Mouse (Mus musculus): ENCODE data around the gene Ccdc183. TPM values are rescaled to one million over a fixed set of nuclear protein-coding genes. Genes with fewer than 3 reads are reported as not detected.

Gene Ccdc183
- polyA plus RNA-seq, 1 experiment from 2014 or later: 0.19 TPM

DNA sequence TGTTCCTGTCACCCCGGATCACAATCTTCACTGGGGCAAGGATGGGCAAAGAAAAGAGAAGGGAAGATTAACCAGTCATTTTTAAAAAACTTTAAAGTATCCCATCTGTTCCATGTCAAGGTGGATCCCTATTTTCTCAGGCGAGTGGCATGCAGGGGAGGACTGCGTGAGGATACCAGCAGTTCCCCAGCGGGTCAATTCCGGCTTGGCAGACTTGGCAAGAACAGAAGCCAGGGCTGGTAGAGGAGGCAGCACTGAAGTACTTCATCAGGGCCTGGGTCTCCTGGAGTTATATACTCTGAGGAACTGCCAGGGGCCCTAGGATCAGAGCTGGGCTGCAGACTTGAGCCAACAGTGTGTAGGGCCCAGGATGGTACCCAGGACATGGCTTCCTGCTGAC is 15.0 kb downstream of the Ccdc183 start:
- Histone ChIP-seq H3K36me3 (peaks cover 59% of the 10 kb centered on the region), H3K4me3 (no peak overlapping the region), H3K27ac (no peak overlapping the region), H3K4me2 (replicated peaks) (no peak overlapping the region), H3K9ac (no peak overlapping the region), H3K4me1 (peaks cover 15% of the 10 kb centered on the region), H3K27me3 (no peaks in the 10 kb centered on the region), H3K9me3 (no peaks in the 10 kb centered on the region)
- WGBS: 93% methylated on average over 5 of the region's 5 CpGs
- no peak for ATAC-seq (ENCODE audit: insufficient number of reproducible peaks, insufficient read depth, low FRiP score, low TSS enrichment)

DNA sequence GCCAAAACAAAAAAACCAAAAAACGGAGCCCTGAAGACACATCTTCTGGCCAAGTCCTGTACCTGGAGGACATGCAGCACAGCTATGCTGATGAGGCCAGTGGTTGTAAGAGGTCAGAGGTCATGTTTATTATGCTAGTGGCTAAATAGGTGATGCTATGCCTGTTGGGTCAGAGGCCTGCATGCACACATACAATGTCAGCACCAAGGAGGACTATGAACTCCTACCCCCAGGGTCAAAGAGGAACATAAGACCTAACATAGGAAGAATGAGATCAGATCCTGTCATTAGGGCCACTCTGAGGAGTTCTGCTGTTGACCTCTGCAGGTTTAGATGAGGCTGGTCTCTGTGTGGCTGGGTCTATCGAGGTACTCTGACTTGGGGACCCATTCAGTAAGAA is 17.4 kb downstream of the Ccdc183 start:
- Histone ChIP-seq H3K4me2 (replicated peaks) (no peak overlapping the region), H3K9ac (no peak overlapping the region), H3K4me1 (no peaks in the 10 kb centered on the region), H3K36me3 (peaks cover 84% of the 10 kb centered on the region), H3K4me3 (no peak overlapping the region), H3K27me3 (no peaks in the 10 kb centered on the region), H3K9me3 (no peaks in the 10 kb centered on the region), H3K27ac (no peak overlapping the region)
- WGBS: 88% methylated on average over 2 of the region's 2 CpGs
- ATAC-seq (ENCODE audit: insufficient number of reproducible peaks, insufficient read depth, low FRiP score, low TSS enrichment): no peak

DNA sequence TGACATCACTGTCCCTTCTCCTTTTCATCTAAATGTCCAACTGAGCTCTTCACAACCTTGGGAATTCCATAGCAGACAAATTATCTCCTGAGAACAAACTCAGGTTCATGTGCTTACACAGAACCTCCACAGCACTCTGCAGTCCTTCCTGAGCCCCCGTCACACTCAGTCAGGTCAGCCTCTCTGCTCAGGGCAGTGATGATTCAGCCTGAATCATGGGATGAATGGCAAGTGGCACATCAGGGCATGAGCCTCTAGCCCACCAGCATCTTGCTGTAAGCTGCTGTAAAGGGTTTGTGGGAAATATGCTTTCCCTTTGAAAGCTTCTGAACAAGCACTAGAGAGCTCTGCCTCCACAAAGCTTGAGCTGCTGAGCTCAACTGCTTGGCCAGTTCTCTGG is 18.7 kb downstream of the Ccdc183 start:
- no peaks in the 10 kb centered on the region for H3K27me3 ChIP-seq

DNA sequence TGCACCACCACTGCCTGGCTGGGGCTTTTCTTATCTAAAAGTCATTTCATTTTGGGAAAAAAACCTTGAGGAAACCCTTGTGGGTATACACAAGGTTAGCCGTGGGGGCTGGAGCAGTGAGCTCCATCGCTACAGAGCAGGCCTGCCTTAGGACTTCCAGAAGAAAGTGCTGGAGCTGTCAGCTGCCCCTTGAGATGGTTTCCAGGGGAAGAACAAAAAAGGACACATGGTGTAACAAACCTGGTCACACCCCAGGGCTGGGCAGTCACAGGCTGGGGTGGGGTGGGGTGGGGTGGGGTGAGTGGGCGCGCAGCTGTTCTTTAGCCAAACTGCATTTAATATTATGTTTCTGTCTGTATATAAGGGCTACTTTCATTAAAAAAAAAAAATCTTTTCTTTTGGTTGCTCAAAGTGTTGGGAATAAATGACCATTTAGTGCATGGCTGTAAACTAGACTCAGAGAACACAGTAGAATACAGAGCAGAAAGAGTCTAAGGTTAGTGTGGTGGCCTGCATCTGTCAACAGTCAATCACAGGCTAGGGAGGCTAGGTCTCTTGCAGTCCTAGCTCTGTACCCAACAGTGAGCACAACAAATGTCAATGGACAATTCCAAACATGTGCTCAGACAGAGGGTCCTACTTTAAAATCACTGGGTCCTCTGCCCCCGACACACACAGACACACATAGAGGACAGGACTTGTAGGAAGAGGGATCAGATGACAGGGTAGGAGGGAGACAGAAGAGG is 20.5 kb downstream of the Ccdc183 start:
- no peak overlapping the region for H3K4me3 ChIP-seq
- ATAC-seq (ENCODE audit: insufficient number of reproducible peaks, insufficient read depth, low FRiP score, low TSS enrichment): no peak
- no peaks in the 10 kb centered on the region for H3K27me3 ChIP-seq
- H3K27ac ChIP-seq: no peak overlapping the region
- WGBS: 95% methylated on average over 5 of the region's 5 CpGs
- no peaks in the 10 kb centered on the region for H3K4me1 ChIP-seq
- H3K9ac ChIP-seq: no peak overlapping the region
- H3K4me2 ChIP-seq (replicated peaks): no peak overlapping the region
- no peaks in the 10 kb centered on the region for H3K9me3 ChIP-seq
- H3K36me3 ChIP-seq: peaks cover 94% of the 10 kb centered on the region

More for the DNA sequence above, 18.7 kb downstream of the Ccdc183 start:
- Histone ChIP-seq H3K9me3 (no peaks in the 10 kb centered on the region), H3K36me3 (peaks cover 91% of the 10 kb centered on the region), H3K4me1 (no peaks in the 10 kb centered on the region), H3K27ac (no peak overlapping the region), H3K9ac (no peak overlapping the region), H3K4me3 (no peak overlapping the region), H3K4me2 (replicated peaks) (no peak overlapping the region)
- WGBS: 81% methylated on average over 1 of the region's 1 CpGs
- ATAC-seq (ENCODE audit: insufficient number of reproducible peaks, insufficient read depth, low FRiP score, low TSS enrichment): no peak

DNA sequence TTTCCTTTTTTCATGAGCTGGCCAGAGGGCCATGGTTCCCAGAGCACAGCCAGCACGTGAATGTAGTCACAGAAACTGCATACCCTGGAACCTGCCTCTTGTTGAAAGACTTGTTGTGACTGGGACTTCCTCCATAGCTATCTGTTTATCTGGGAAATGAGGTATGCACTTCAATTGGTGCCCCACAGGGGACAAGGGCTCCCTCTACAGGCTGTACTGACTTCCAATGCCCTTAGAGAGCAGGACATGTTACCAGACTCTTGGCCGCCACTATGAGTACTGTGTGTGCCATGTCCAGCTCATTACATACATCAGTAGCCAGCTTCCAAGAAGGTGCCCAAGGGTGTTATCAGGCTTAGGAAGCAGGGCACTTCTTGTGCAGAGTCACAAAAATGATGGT is 25.6 kb downstream of the Ccdc183 start:
- ATAC-seq (ENCODE audit: insufficient number of reproducible peaks, insufficient read depth, low FRiP score, low TSS enrichment): no peak
- Histone ChIP-seq H3K9me3 (no peaks in the 10 kb centered on the region), H3K36me3 (peaks cover 87% of the 10 kb centered on the region), H3K9ac (no peak overlapping the region), H3K27me3 (no peaks in the 10 kb centered on the region), H3K4me1 (no peaks in the 10 kb centered on the region), H3K27ac (no peak overlapping the region), H3K4me2 (replicated peaks) (no peak overlapping the region), H3K4me3 (no peak overlapping the region)
- 77% methylated on average over 2 of the region's 2 CpGs for WGBS

DNA sequence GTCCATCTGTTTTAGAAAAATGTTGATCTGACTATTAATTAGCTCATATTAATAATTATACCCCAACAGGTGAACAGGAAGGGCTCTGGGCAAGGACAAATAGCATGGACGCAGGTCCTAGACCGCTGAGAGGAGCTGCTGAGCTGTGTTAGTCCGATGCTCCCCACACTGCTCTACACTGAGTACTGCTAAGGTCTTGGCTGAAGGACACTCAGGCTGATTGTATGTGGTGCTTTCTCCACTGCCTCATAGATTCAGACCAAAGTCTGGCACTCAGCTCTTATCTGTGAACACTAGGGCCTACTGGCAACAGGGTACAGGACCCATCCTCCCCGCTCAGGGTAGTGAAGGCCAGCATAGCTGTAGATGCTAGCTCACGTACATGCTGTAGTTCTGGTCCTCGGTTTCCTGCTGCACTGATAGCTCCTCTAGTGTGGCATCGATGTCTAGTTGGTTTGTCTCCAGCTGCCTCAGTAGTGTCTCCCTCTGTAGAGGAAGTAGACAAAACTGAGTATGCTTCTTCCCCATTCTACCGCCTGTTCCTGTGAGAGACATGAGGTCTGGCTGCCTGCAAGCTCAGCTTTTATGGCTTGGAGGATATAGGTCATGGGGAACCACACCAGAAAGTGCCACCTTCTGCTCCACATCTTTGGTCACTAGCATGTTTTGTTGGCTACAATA is 29.1 kb downstream of the Ccdc183 start:
- Histone ChIP-seq H3K36me3 (peaks cover 91% of the 10 kb centered on the region), H3K27me3 (no peaks in the 10 kb centered on the region), H3K4me3 (no peak overlapping the region), H3K9me3 (no peaks in the 10 kb centered on the region), H3K4me2 (replicated peaks) (no peak overlapping the region), H3K9ac (no peak overlapping the region), H3K27ac (no peak overlapping the region), H3K4me1 (no peaks in the 10 kb centered on the region)
- no peak for ATAC-seq (ENCODE audit: insufficient number of reproducible peaks, insufficient read depth, low FRiP score, low TSS enrichment)
- 94% methylated on average over 8 of the region's 8 CpGs for WGBS

DNA sequence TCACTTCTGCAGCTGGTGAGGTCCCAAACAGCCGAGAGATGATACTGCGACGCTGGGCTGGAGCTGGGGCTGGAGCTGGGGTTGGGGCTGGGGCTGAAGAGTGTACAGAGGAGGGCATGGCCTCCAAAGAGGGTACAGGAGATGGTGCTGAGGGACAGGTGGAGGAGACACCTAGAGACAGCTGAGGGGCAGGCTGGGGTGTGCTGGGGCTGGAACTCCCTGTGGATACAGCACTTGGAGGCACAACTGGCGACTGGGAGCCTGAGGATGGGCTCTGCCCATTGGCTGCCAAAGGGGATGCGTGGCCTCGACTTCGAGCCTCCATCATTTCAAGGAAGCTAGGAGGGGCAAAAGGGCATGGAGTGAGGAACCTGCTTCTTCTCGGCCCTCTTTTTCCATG is 30.2 kb downstream of the Ccdc183 start:
- H3K4me3 ChIP-seq: no peak overlapping the region
- no peaks in the 10 kb centered on the region for H3K27me3 ChIP-seq
- no peaks in the 10 kb centered on the region for H3K9me3 ChIP-seq
- peaks cover 87% of the 10 kb centered on the region for H3K36me3 ChIP-seq
- 0 out of 2 replicates have a peak, but pooled peaks cover 6% of the 10 kb centered on the region for H3K4me1 ChIP-seq
- no peak overlapping the region for H3K27ac ChIP-seq
- H3K4me2 ChIP-seq (replicated peaks): no peak overlapping the region
- ATAC-seq (ENCODE audit: insufficient number of reproducible peaks, insufficient read depth, low FRiP score, low TSS enrichment): no peak
- H3K9ac ChIP-seq: no peak overlapping the region
- 89% methylated on average over 8 of the region's 8 CpGs for WGBS

DNA sequence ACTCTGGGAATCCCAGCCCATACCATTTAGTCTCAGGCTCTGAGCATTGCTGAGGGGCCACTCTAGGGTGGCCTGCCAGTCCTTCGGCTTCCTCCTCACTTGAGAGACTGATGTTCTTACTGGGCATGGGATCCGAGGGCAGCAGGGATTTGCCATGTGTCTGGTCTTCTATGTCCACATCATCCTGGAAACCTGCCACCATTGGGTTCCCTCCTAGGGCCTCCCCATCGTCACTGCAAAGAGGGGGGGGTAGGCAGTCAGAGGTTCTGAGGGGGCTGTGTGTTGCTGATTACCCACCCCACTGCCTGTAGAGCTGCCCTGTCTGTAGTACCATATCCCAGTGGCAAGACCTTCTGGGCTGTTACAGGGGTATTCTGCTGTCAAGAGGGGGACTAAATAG is 31.9 kb downstream of the Ccdc183 start:
- no peak overlapping the region for H3K27ac ChIP-seq
- WGBS: 88% methylated on average over 3 of the region's 3 CpGs
- H3K9ac ChIP-seq: no peak overlapping the region
- no peak overlapping the region for H3K4me2 ChIP-seq (replicated peaks)
- H3K9me3 ChIP-seq: no peaks in the 10 kb centered on the region
- H3K36me3 ChIP-seq: peaks cover 71% of the 10 kb centered on the region
- no peak overlapping the region for H3K4me3 ChIP-seq
- peaks cover 8% of the 10 kb centered on the region for H3K27me3 ChIP-seq
- H3K4me1 ChIP-seq: peaks cover 16% of the 10 kb centered on the region; the same call in 1 of the 2 replicates
- no peak for ATAC-seq (ENCODE audit: insufficient number of reproducible peaks, insufficient read depth, low FRiP score, low TSS enrichment)

DNA sequence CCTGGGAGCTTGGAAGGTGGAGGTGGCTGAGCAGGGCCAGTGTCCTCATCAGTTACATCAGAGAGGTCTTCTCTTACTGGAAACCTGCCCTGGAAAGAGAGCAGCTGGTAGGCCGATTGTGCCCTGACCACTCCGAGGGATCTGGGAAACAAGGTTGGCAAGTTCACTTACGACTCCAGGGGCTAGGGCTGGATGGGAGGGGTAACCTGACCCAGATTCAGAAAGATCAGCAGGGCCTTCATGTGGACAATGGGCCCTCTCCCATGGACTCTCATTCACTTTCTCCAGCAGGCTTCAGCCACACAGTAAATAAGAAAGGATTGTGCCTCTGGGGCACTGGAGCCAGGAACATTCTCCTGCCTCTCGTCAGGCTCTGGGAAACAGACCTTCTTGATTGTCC is 32.6 kb downstream of the Ccdc183 start:
- Histone ChIP-seq H3K9me3 (no peaks in the 10 kb centered on the region), H3K4me3 (no peak overlapping the region), H3K4me2 (replicated peaks) (no peak overlapping the region), H3K4me1 (peaks cover 21% of the 10 kb centered on the region; the same call in 1 of the 2 replicates), H3K27me3 (peaks cover 16% of the 10 kb centered on the region), H3K9ac (no peak overlapping the region), H3K27ac (no peak overlapping the region), H3K36me3 (peaks cover 65% of the 10 kb centered on the region)
- 80% methylated on average over 4 of the region's 4 CpGs for WGBS
- ATAC-seq (ENCODE audit: insufficient number of reproducible peaks, insufficient read depth, low FRiP score, low TSS enrichment): no peak

DNA sequence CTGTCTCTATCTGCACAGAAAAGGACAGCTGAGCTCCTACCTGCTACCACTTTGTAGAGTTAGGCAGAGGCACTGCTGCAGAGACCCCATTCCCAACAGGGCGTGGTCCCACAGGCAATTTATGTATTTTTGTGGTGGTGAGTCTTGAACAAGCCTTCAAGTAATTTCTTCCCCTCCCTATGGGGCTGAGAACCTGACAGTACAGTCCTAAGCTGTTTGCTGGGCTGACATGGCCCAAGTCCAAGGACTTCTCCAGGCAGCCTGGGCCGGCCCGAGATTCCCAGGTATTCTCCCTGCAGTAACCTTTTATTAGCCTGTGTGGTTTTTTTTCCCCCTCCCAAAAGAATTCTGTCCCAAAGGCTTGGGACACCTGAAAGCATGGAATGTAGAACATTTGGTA is 33.3 kb downstream of the Ccdc183 start:
- Histone ChIP-seq H3K9me3 (no peaks in the 10 kb centered on the region), H3K27ac (no peak overlapping the region), H3K4me2 (replicated peaks) (no peak overlapping the region), H3K9ac (no peak overlapping the region), H3K27me3 (peaks cover 23% of the 10 kb centered on the region), H3K36me3 (peaks cover 63% of the 10 kb centered on the region), H3K4me1 (peaks cover 28% of the 10 kb centered on the region; the same call in 1 of the 2 replicates), H3K4me3 (no peak overlapping the region)
- no peak for ATAC-seq (ENCODE audit: insufficient number of reproducible peaks, insufficient read depth, low FRiP score, low TSS enrichment)
- WGBS: 92% methylated on average over 3 of the region's 3 CpGs

DNA sequence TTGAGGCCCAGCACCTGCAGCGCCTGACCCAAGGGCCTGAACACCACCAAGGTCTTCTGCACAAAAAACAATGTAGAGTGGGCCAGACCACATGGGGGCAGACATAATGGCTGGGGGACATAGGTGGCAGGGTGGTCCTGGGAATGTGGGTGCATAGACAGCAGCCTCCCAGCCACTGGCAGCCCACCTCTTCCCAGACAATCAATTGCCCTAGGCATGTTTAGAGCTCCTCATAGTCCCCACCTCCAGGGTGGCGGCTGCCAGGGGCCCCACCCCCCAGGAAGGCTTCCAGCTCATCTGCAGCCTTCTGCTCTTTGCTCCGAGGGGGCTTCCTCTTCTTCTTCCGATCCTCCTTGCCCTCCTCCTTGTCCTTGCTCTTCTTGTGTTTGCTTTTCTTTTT is 33.9 kb downstream of the Ccdc183 start:
- H3K4me1 ChIP-seq: peaks cover 29% of the 10 kb centered on the region; the same call in 1 of the 2 replicates
- no peak overlapping the region for H3K4me3 ChIP-seq
- peaks cover 29% of the 10 kb centered on the region for H3K27me3 ChIP-seq
- H3K36me3 ChIP-seq: peaks cover 57% of the 10 kb centered on the region
- H3K4me2 ChIP-seq (replicated peaks): no peak overlapping the region
- H3K9me3 ChIP-seq: no peaks in the 10 kb centered on the region
- 69% methylated on average over 4 of the region's 4 CpGs for WGBS
- no peak overlapping the region for H3K9ac ChIP-seq
- H3K27ac ChIP-seq: no peak overlapping the region
- no peak for ATAC-seq (ENCODE audit: insufficient number of reproducible peaks, insufficient read depth, low FRiP score, low TSS enrichment)

DNA sequence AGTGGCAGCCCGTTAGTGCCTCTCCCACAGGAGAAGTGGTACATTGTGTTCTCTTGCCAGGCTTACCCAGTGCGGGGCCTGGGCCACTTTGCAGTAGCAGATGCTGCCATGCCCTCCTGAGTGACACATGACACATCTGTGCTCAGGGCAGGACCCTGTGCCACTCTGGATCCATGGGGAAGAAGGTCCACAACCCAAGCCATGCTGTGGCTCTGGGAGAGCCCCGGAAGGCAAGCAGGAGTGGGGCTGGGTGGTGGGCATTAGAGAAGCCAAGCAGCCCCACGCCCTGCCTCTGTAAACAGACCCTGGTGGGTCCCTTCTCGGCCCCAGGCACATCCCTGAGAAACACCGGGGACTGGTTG is 34.4 kb downstream of the Ccdc183 start:
- Histone ChIP-seq H3K4me3 (no peak overlapping the region), H3K9me3 (no peaks in the 10 kb centered on the region), H3K27me3 (peaks cover 33% of the 10 kb centered on the region), H3K27ac (no peak overlapping the region), H3K36me3 (peaks cover 52% of the 10 kb centered on the region), H3K9ac (no peak overlapping the region), H3K4me2 (replicated peaks) (no peak overlapping the region), H3K4me1 (peaks cover 31% of the 10 kb centered on the region)
- no peak for ATAC-seq (ENCODE audit: insufficient number of reproducible peaks, insufficient read depth, low FRiP score, low TSS enrichment)
- 81% methylated on average over 6 of the region's 6 CpGs for WGBS
